Mouse (Mus musculus): ENCODE data around the gene Eci1.
"Not testable (repeated sequence)": the region's sequence is repeated elsewhere in the genome, so short reads cannot be mapped to it uniquely, and the experiment has no call there.

Eci1 gene

DNA sequence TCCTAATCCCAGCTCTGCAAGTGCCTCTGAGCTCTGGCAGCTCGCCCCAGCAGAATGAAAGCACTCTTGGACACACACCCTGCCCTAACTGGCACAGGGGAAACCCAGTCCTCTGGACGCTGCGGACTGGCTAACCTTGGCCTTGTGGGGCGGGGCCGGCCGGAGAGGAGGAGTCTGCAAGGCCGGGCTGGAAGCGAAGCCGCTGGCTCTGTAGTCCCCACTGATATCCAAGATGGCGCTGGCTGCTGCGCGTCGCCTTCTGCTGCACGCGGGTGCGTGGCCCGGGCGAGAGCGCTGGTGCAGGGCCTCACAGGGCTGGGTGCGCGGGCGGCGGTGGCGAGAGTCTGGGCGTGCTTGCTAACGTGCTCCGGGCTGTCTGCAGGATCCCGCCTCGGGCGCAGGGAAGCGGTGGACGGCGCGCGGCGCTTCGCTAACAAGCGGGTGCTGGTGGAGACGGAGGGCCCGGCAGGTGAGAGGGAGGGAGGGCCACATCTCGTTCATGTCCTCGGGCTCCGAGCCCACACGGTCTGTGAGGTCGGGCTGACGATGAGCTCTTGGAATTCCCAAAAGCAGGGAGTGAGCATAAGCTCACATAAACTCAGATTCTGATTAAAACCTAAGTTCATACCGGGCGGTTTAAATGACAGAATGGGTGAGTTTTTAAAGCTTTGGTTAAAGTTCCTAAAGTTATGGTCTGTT lies at the start of gene Eci1:
Gene Eci1 (plus strand): TSS at position 171 of the 699 bp plus-strand sequence.
- peak; percentile 88 to 93 for DNase-seq (ENCODE audit: low spot score in 2 of 2)

DNA sequence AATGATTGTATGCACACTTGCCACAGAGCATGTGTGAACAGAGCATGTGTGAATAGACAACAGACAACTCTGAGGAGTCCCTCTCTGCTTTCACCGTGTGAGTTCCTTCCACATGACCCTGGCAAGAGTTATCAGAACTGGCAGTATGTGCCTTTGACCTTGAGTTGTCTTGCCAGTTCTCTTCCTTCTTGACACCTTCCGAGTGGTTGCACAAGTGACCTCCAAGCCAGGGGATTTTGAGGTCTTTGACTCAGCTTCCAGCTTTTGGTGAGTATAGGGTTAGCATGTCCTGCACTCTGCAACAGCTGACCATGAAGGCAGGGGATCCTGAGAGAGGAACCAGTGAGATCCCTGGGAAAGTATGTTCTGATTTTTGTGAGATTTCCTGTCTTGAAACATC lies 47.9 kb upstream of the Eci1 start:
- DNase-seq (ENCODE audit: low spot score in 2 of 2) = no peak

GRCm38 (mm10) chr17:24383789-24384188 lies 42.7 kb upstream of the Eci1 start:
- DNase-seq (ENCODE audit: low spot score in 2 of 2) = no peak

GRCm38 (mm10) chr17:24388711-24389110 lies 37.7 kb upstream of the Eci1 start:
- DNase-seq (ENCODE audit: low spot score in 2 of 2) = no peak

- DNase-seq (ENCODE audit: low spot score in 2 of 2) = peak in 1 of 2 experiments; percentile 21
These were observed 36.6 kb upstream of the Eci1 start for GRCm38 (mm10) chr17:24389865-24390264.

DNA sequence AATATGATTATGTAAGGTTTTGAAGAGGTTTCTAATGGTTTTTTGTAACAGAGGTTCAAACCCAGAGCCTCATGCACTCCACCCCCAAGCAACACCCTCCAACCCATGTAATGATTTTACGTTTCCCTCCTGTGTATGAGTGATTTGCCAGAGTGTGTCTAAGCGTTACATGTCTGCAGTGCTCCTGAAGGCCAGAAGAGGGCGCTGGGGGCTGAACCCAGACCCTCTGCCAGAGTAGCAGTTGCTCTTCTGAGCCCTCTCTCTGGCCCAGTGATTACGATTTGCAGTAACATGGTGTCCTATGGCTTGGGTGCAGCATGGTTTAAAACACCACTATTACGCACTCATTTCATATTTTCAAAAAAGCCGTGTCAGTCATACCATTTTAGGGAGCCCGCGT lies 35.3 kb upstream of the Eci1 start:
- DNase-seq (ENCODE audit: low spot score in 2 of 2) = no peak

DNA sequence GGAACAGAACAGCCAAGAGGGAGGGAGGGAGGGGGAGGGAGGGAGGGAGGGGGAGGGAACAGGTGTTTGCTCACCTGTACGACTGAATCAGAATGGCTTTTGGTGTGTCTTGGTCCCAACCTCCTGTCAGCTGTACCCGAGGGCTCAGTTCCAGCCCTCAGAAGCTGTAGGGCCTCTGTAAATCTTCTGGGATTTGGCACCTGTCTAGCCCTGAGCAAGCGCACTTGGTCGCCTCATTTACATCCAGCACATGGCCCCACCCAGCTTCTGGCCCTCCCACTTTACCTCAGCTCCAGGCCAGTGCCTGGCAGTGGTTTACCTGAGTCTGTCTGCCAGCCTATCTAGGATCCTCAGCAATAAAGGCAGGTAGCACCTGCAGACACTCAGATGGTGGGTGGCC lies 32.9 kb upstream of the Eci1 start:
- DNase-seq (ENCODE audit: low spot score in 2 of 2) = no peak

- DNase-seq (ENCODE audit: low spot score in 2 of 2) = no peak
These were observed 32.0 kb upstream of the Eci1 start for GRCm38 (mm10) chr17:24394456-24394855.

GRCm38 (mm10) chr17:24402371-24402770 lies 24.1 kb upstream of the Eci1 start:
- DNase-seq (ENCODE audit: low spot score in 2 of 2) = no peak

DNA sequence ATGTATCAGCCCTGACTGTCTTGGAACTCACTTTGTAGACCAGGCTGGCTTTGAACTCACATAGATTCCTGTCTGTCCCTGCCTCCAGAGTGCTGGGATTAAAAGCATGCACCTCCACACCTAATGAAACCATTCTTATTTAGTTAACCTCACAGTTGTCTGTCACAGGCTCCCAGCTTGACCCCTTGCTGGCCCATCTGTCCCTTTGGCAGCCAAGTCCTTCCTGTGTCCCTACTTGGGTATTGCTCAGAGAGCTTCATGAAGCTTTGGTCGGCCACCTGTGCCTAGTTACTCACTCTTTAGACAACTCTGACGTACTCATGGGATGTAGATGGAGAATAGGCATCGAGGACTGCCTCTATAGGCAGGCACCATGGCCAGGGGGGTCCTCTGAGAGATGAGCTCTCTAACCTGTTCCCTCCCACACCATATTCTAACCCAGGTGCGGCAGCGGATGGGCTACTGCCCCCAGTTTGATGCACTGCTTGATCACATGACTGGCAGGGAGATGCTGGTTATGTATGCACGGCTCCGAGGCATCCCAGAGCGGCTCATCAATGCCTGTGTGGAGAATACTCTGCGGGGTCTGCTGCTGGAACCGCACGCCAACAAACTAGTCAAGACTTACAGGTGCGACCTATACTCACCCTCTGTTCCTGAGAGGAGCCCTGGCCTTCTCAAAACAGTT lies 19.2 kb upstream of the Eci1 start:
- no peak for DNase-seq (ENCODE audit: low spot score in 2 of 2)

DNA sequence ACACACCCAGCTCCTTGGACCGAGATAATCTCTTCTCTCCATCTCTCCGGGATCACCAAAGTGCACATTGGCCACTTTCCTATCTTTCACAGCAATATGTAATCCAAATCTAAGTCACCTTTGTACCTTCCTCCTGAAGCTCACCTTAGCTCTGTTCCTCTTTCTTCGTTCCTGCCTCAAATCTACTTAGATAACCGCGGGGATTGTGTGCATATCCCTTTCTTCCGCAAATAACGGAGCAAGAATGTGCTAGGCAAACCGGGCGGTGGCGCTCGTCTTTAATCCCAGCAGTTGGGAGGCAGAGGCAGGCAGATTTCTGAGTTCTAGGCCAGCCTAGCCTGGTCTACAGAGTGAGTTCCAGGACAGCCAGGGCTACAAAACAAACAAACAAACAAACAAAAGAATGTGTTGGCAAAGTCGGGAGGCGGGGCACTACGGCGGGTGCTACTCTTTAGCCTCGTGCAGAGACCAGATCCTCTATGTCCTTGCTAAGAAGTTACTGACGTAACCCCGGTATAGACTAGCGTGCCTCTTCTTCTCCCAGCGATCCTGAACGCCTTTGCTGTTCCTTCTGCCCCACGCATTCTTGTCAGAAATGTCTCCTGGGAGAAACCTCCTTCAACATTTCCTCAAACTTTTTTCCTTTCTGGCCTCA lies 12.8 kb upstream of the Eci1 start:
- peak; percentile 18 to 39 for DNase-seq (ENCODE audit: low spot score in 2 of 2)

DNA sequence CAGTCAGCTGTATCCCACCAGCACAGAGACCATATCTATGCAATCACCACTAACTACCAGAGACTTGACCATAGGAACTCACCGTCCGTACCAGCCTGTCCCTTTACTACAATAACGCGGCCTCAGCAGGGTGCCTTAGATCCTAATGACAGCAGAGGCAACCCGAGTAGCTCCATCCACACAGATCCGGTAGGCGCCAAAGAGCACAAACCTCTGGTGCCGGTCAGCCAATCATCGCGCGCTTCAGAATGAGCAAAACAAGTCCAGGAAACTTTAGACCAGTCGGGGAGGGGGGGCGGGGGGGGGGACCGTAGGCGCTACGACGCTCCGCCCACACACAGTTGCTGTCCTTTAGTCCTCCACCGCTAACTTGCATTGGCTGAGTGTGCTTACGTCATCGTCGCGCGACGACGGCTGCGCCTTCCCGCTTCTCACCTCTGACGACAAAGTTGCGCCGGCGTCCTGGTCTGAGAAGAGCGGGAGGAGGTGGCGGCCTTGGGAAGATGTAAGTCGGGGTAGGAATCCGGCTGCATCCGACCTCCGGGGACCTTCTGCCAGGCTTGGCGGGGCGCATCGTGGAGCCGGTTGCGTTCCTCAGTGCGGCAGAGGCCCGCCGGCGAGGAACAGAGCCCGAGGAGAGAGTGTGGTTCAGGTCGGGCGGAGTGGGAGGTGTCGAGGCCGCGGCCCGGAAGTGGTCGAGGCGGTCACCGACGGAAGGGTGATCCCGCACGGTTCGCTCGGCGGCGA lies 12.0 kb upstream of the Eci1 start, which contains the start of gene Rnps1:
Gene Rnps1 (plus strand): TSS at position 336 of the 747 bp plus-strand sequence.
- peak; percentile 90 to 91 for DNase-seq (ENCODE audit: low spot score in 2 of 2)

DNA sequence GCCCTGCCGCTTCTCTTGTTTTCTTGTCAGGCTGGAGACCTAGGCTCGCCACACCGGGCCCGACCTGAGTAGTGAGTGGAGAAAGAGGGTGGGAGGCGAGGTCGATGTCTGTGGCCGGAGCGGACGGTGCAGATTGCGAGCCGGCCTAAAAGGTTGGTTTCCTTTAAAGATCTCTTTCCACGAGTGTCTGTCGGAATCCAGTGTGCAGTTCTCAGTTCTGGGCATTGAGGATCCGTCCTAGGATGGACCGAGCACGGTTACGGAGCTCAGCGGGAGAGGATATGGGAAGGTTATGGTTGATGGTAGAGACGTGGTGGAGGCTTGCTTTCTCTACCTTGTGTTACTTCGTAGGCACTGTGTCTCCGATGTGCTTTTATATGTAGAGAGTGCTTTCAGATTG lies 11.4 kb upstream of the Eci1 start:
- DNase-seq (ENCODE audit: low spot score in 2 of 2) = no peak

DNA sequence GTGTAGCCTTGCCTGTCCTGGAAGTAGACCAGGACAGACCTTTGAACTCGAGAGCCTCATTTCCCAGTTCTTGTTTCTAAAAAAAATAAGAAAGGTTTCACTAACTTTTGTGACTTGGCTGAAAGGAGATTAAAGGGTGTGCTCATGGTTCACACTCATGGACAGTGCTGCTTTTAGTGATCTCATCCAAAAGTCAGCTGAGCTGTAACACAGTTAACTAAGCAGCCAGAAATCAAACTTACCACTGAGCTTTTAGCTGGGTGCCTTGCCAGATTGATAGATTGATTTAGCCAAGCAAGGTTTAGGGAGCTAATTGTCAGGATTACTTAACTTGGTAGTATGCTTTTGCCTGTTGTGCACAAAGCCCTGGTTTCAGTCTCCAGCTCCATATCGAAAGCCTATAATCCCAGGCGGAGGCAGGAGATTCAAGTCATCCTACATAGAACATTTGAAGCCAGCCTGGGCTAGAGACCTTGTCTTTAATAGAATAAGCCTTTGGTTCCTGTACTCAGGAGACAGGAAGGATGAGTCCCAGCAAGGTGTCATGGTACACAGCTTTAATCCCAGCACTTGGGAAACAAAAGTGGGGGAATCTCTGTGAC lies 10.3 kb upstream of the Eci1 start:
- DNase-seq (ENCODE audit: low spot score in 2 of 2) = no peak

DNA sequence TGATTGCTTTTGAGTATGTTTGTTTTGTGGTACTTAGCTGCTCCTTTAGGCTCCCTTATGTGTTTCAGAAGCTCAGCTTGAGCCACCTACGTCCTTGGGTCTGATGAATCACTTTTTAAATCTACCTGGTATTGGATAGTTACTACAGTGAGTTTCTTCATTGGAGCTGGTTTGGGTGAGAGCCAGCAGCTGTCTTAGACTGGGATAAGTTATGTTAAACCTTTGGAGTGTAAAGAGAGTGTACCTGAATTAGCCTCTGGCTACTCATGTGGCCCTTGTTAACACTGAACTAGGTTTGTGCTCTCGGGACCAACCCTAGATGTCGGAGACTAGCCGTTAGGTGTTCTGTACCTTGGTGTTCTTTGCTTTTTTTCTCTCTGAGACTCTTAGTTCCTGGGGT lies 3.3 kb upstream of the Eci1 start:
- no peak for DNase-seq (ENCODE audit: low spot score in 2 of 2)

- no peak for DNase-seq (ENCODE audit: low spot score in 2 of 2)
These were observed 2.0 kb upstream of the Eci1 start for GRCm38 (mm10) chr17:24424489-24424888.

DNA sequence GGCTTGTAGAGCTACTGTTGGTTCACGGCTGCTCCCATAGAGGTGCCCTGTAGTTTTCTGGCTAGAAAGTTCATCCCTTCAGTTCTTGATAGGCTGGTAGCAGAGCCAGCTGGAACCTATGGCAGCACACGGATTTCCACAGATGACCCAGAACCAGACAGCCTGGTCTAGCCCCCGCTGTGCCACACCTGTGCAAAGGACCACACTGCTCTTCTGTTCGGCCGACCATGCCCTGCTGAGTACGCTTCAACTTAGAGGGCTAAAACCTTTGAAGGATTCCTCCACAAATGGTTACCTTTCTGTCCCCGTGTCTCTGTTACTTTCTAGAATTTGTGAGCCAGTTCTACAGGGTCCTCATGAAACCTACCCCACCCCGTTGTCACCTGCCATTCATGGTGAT lies 1.1 kb upstream of the Eci1 start:
- DNase-seq (ENCODE audit: low spot score in 2 of 2) = not testable (repeated sequence)

DNA sequence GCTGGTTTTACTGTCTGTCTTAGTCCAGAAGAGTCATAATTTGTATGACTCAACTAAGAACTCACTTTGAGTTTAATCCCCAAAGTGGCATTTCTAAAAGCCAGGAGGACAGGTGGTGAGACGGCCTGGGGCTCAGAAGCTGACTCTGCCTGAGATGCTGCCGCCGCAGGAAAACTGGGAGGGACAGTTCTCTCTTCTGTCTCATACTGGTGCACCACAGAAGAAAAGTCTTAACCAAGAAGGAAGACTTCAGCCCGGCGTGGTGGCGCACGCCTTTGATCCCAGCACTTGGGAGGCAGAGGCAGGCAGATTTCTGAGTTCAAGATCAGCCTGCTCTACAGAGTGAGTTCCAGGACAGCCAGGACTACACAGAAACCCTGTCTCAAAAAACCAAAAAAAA lies 536 bp upstream of the Eci1 start:
- no peak for DNase-seq (ENCODE audit: low spot score in 2 of 2)

DNA sequence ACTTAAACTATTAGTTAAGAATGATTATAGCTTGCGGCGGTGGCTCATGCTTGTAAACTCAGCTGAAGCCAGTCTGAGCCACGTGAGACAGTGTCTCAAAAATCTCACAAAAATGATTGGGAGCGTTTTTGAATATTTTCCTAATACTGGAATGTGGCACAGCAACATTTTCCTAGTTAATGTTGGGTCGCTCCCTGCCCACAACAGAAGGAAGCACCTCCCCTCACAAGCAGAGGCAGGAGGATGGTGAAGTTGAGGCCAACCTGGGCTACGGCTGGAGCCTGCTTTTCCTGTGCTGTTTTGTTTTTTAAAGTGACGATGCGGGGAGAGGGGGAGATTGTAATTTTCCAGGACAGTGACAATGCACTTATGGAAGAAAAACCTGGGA lies 723 bp downstream of the Eci1 start:
- no peak for DNase-seq (ENCODE audit: low spot score in 2 of 2)

DNA sequence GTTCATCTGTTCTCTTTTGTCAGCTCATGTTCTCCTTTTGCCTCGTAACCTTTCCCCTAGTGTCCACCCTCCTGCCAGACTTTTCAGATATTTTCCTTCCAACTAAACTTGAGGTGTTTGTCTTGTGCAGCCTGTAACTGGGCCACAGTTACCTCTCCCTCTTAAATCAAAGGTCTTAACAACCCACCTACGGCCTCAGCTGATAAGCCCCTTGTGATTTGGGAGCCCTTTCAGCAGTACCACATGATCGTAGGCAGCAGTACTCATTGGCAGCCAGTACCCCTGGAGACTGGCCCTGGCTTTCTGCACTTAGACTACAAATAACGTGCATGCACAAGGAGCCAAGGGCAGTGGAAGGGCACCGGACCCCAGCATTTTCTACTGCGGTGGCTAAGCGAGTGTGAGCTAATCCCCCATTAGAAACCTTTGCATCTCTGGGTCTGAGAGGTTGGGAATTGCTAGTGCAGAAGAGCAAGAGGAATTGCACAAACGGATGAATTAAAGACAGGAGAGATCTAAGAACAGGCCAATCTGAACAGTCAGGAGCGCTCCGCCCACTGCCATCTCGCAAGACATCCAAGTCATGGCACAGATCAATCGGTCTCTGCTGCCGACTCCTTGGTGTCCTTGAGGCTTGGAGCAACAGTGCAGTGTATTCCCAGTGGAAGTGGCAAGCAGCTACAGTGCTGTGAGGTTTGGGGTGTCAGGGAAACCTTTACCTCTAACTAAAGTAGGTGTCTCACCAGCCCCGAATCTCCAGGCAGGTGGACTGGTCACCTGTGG lies 3.0 kb downstream of the Eci1 start:
- no peak for DNase-seq (ENCODE audit: low spot score in 2 of 2)

- DNase-seq (ENCODE audit: low spot score in 2 of 2) = peak; percentile 45 to 53
These were observed 10.6 kb downstream of the Eci1 start for GRCm38 (mm10) chr17:24437016-24437415.
